Mouse (Mus musculus): ENCODE measurements around the gene Txnrd1. TPM values are rescaled to one million over a fixed set of nuclear protein-coding genes. Genes with fewer than 3 reads are reported as not detected.
A peak's percentile ranks its signal among the peaks of the same experiment; 100 is the strongest.

The Txnrd1 gene
- polyA plus RNA-seq, 1 experiment from 2014 or later = 98.3 TPM

- no peak for ATAC-seq (ENCODE audit: insufficient number of reproducible peaks, insufficient read depth, low FRiP score, low read depth)
- no peaks in the 10 kb centered on the region for H3K9me3 ChIP-seq (ENCODE audit: control insufficient read depth, low read depth, low read length)
- peaks cover 12% of the 10 kb centered on the region; the same call in 1 of the 2 replicates for H3K4me1 ChIP-seq (ENCODE audit: control insufficient read depth, insufficient read depth, low read length)
- 5% methylated on average over 8 of the region's 8 CpGs for WGBS
- H3K27me3 ChIP-seq (ENCODE audit: control insufficient read depth, insufficient read depth, low read length) = no peaks in the 10 kb centered on the region
- peak overlapping the region; percentile 50 for H3K9ac ChIP-seq (replicated peaks; ENCODE audit: low read depth, low read length)
- peaks cover 3% of the 10 kb centered on the region; the same call in 1 of the 2 replicates for H3K36me3 ChIP-seq (ENCODE audit: control insufficient read depth, insufficient read depth, low read length)
- H3K27ac ChIP-seq (ENCODE audit: low read length) = peak overlapping the region; percentile 89
- peak overlapping the region; percentile 79 for H3K4me2 ChIP-seq (replicated peaks; ENCODE audit: low read depth, low read length)
- peak overlapping the region; percentile 74 for H3K4me3 ChIP-seq (ENCODE audit: low read depth, low read length)
Observed at GRCm38 (mm10) chr10:82860929-82861315, 27.2 kb downstream of the Txnrd1 start.

GRCm38 (mm10) chr10:82863106-82863680, 29.4 kb downstream of the Txnrd1 start:
- no peak for ATAC-seq (ENCODE audit: insufficient number of reproducible peaks, insufficient read depth, low FRiP score, low read depth)
- H3K9me3 ChIP-seq (ENCODE audit: control insufficient read depth, low read depth, low read length) = no peaks in the 10 kb centered on the region
- H3K4me2 ChIP-seq (replicated peaks; ENCODE audit: low read depth, low read length) = no peak overlapping the region
- no peak overlapping the region for H3K9ac ChIP-seq (replicated peaks; ENCODE audit: low read depth, low read length)
- H3K27ac ChIP-seq (ENCODE audit: low read length) = no peak overlapping the region
- 63% methylated on average over 5 of the region's 5 CpGs for WGBS
- H3K4me3 ChIP-seq (ENCODE audit: low read depth, low read length) = no peak overlapping the region
- no peaks in the 10 kb centered on the region for H3K27me3 ChIP-seq (ENCODE audit: control insufficient read depth, insufficient read depth, low read length)
- H3K4me1 ChIP-seq (ENCODE audit: control insufficient read depth, insufficient read depth, low read length) = peaks cover 12% of the 10 kb centered on the region; the same call in 1 of the 2 replicates
- peaks cover 9% of the 10 kb centered on the region for H3K36me3 ChIP-seq (ENCODE audit: control insufficient read depth, insufficient read depth, low read length)

GRCm38 (mm10) chr10:82863827-82864226, 30.1 kb downstream of the Txnrd1 start:
- Histone ChIP-seq H3K27me3 (ENCODE audit: control insufficient read depth, insufficient read depth, low read length) (no peaks in the 10 kb centered on the region), H3K36me3 (ENCODE audit: control insufficient read depth, insufficient read depth, low read length) (peaks cover 9% of the 10 kb centered on the region), H3K4me2 (replicated peaks; ENCODE audit: low read depth, low read length) (no peak overlapping the region), H3K4me1 (ENCODE audit: control insufficient read depth, insufficient read depth, low read length) (peaks cover 12% of the 10 kb centered on the region; the same call in 1 of the 2 replicates), H3K9me3 (ENCODE audit: control insufficient read depth, low read depth, low read length) (no peaks in the 10 kb centered on the region), H3K4me3 (ENCODE audit: low read depth, low read length) (no peak overlapping the region), H3K27ac (ENCODE audit: low read length) (no peak overlapping the region), H3K9ac (replicated peaks; ENCODE audit: low read depth, low read length) (no peak overlapping the region)
- no peak for ATAC-seq (ENCODE audit: insufficient number of reproducible peaks, insufficient read depth, low FRiP score, low read depth)
- WGBS = 72% methylated on average over 7 of the region's 7 CpGs

- H3K36me3 ChIP-seq (ENCODE audit: control insufficient read depth, insufficient read depth, low read length) = peaks cover 9% of the 10 kb centered on the region
- no peak within 1 kb of the TSS for H3K27ac ChIP-seq (ENCODE audit: low read length)
- no peaks in the 10 kb centered on the region for H3K9me3 ChIP-seq (ENCODE audit: control insufficient read depth, low read depth, low read length)
- no peak within 1 kb of the TSS for H3K9ac ChIP-seq (replicated peaks; ENCODE audit: low read depth, low read length)
- no peak for ATAC-seq (ENCODE audit: insufficient number of reproducible peaks, insufficient read depth, low FRiP score, low read depth)
- WGBS = 70% methylated on average over 9 of the region's 9 CpGs
- peaks cover 12% of the 10 kb centered on the region; the same call in 1 of the 2 replicates for H3K4me1 ChIP-seq (ENCODE audit: control insufficient read depth, insufficient read depth, low read length)
- H3K4me3 ChIP-seq (ENCODE audit: low read depth, low read length) = no peak within 1 kb of the TSS
- H3K4me2 ChIP-seq (replicated peaks; ENCODE audit: low read depth, low read length) = no peak within 1 kb of the TSS
- H3K27me3 ChIP-seq (ENCODE audit: control insufficient read depth, insufficient read depth, low read length) = no peaks in the 10 kb centered on the region
Observed at GRCm38 (mm10) chr10:82866356-82866755, 32.6 kb downstream of the Txnrd1 start, which contains the start of gene Eid3. Eid3 (plus strand) TSS chr10:82866626.

GRCm38 (mm10) chr10:82866832-82867231, 33.1 kb downstream of the Txnrd1 start:
- no peak overlapping the region for H3K27ac ChIP-seq (ENCODE audit: low read length)
- no peak overlapping the region for H3K9ac ChIP-seq (replicated peaks; ENCODE audit: low read depth, low read length)
- no peaks in the 10 kb centered on the region for H3K9me3 ChIP-seq (ENCODE audit: control insufficient read depth, low read depth, low read length)
- H3K4me2 ChIP-seq (replicated peaks; ENCODE audit: low read depth, low read length) = no peak overlapping the region
- peaks cover 9% of the 10 kb centered on the region for H3K36me3 ChIP-seq (ENCODE audit: control insufficient read depth, insufficient read depth, low read length)
- H3K4me1 ChIP-seq (ENCODE audit: control insufficient read depth, insufficient read depth, low read length) = peaks cover 7% of the 10 kb centered on the region; the same call in 1 of the 2 replicates
- H3K27me3 ChIP-seq (ENCODE audit: control insufficient read depth, insufficient read depth, low read length) = no peaks in the 10 kb centered on the region
- ATAC-seq (ENCODE audit: insufficient number of reproducible peaks, insufficient read depth, low FRiP score, low read depth) = no peak
- WGBS = 82% methylated on average over 18 of the region's 18 CpGs
- H3K4me3 ChIP-seq (ENCODE audit: low read depth, low read length) = no peak overlapping the region

- H3K9me3 ChIP-seq (ENCODE audit: control insufficient read depth, low read depth, low read length) = no peaks in the 10 kb centered on the region
- H3K4me1 ChIP-seq (ENCODE audit: control insufficient read depth, insufficient read depth, low read length) = no peaks in the 10 kb centered on the region
- no peak overlapping the region for H3K4me3 ChIP-seq (ENCODE audit: low read depth, low read length)
- 84% methylated on average over 6 of the region's 6 CpGs for WGBS
- no peak overlapping the region for H3K4me2 ChIP-seq (replicated peaks; ENCODE audit: low read depth, low read length)
- no peaks in the 10 kb centered on the region for H3K27me3 ChIP-seq (ENCODE audit: control insufficient read depth, insufficient read depth, low read length)
- H3K9ac ChIP-seq (replicated peaks; ENCODE audit: low read depth, low read length) = no peak overlapping the region
- peaks cover 9% of the 10 kb centered on the region for H3K36me3 ChIP-seq (ENCODE audit: control insufficient read depth, insufficient read depth, low read length)
- ATAC-seq (ENCODE audit: insufficient number of reproducible peaks, insufficient read depth, low FRiP score, low read depth) = no peak
- H3K27ac ChIP-seq (ENCODE audit: low read length) = no peak overlapping the region
Observed at GRCm38 (mm10) chr10:82868418-82869086, 34.8 kb downstream of the Txnrd1 start.

- no peak for ATAC-seq (ENCODE audit: insufficient number of reproducible peaks, insufficient read depth, low FRiP score, low read depth)
- H3K4me3 ChIP-seq (ENCODE audit: low read depth, low read length) = no peak overlapping the region
- no peaks in the 10 kb centered on the region for H3K9me3 ChIP-seq (ENCODE audit: control insufficient read depth, low read depth, low read length)
- no peaks in the 10 kb centered on the region for H3K4me1 ChIP-seq (ENCODE audit: control insufficient read depth, insufficient read depth, low read length)
- WGBS = 83% methylated on average over 10 of the region's 10 CpGs
- H3K4me2 ChIP-seq (replicated peaks; ENCODE audit: low read depth, low read length) = no peak overlapping the region
- no peaks in the 10 kb centered on the region for H3K27me3 ChIP-seq (ENCODE audit: control insufficient read depth, insufficient read depth, low read length)
- no peak overlapping the region for H3K27ac ChIP-seq (ENCODE audit: low read length)
- no peak overlapping the region for H3K9ac ChIP-seq (replicated peaks; ENCODE audit: low read depth, low read length)
- peaks cover 52% of the 10 kb centered on the region for H3K36me3 ChIP-seq (ENCODE audit: control insufficient read depth, insufficient read depth, low read length)
Observed at GRCm38 (mm10) chr10:82875446-82875845, 41.7 kb downstream of the Txnrd1 start.

GRCm38 (mm10) chr10:82876076-82876796, 42.5 kb downstream of the Txnrd1 start:
- no peak for ATAC-seq (ENCODE audit: insufficient number of reproducible peaks, insufficient read depth, low FRiP score, low read depth)

More at GRCm38 (mm10) chr10:82876076-82876796, 42.5 kb downstream of the Txnrd1 start:
- H3K27me3 ChIP-seq (ENCODE audit: control insufficient read depth, insufficient read depth, low read length) = no peaks in the 10 kb centered on the region
- H3K4me1 ChIP-seq (ENCODE audit: control insufficient read depth, insufficient read depth, low read length) = no peaks in the 10 kb centered on the region
- no peaks in the 10 kb centered on the region for H3K9me3 ChIP-seq (ENCODE audit: control insufficient read depth, low read depth, low read length)
- peaks cover 59% of the 10 kb centered on the region for H3K36me3 ChIP-seq (ENCODE audit: control insufficient read depth, insufficient read depth, low read length)
- WGBS = 82% methylated on average over 16 of the region's 16 CpGs
- no peak overlapping the region for H3K4me2 ChIP-seq (replicated peaks; ENCODE audit: low read depth, low read length)
- H3K9ac ChIP-seq (replicated peaks; ENCODE audit: low read depth, low read length) = no peak overlapping the region
- no peak overlapping the region for H3K4me3 ChIP-seq (ENCODE audit: low read depth, low read length)
- no peak overlapping the region for H3K27ac ChIP-seq (ENCODE audit: low read length)

Measured in stomach, embryonic 14.5 days (tissue).